Mouse (Mus musculus): ENCODE measurements around the gene Cenpn. TPM values are rescaled to one million over a fixed set of nuclear protein-coding genes. Genes with fewer than 3 reads are reported as not detected.

Cenpn gene
- 32.8 and 34.0 TPM in 2 replicates for polyA plus RNA-seq (2014; fragmentation: Nextera tagmentation; extraction: Ambion mirVana)

DNA sequence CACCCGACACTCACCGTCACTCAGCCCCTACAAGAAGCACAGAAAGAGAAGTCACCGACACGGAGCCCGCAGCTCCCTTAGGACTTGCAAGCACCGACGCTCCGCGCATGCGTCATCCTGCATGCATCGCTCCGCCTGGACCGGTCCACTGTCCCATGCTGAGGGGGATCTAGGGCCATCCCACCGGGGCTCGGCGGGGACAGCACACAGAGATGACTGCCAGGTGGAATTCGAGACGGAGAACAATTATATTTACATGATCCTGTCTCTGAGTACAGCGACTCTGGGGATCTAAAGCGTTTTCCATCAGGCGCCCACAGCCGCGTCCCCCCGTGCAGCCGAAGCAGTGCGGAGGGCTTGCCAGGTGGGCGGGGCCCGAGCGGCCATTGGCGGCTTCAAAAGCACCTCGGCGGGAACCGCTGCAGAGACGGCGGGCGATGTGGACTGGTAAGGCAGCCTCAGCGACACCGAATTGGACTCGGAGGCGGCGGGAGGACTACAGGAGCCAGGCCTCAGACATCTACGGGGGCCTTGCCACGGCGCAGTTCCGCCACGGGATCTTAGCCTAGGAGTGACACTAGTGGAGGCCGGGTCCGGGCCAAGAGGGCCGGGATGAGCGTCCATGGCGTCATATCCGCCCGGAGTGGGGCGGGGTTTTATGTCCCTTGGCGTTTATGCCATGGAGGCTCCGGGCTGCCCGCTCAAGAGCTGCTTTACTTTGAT, at the start of gene Cenpn, which contains the start of gene Cmc2:
Cenpn (plus strand) TSS at position 394 of the 723 bp plus-strand sequence.
Cmc2 (minus strand) TSS at position 119 of the 723 bp plus-strand sequence.
- H3K4me3 ChIP-seq (ENCODE audit: low read depth, low read length), result peak within 1 kb of the TSS; percentile 77
- peak within 1 kb of the TSS; percentile 76 for H3K9ac ChIP-seq (ENCODE audit: low read depth, low read length)
- no peaks in the 10 kb centered on the region for H3K27me3 ChIP-seq (ENCODE audit: control insufficient read depth, insufficient read depth, low read length)
- peak within 1 kb of the TSS; percentile 84 for H3K27ac ChIP-seq (ENCODE audit: low read depth, low read length)
- WGBS (ENCODE audit: insufficient replicate concordance), result under 1% methylated on average over 57 of the region's 57 CpGs
- no peaks in the 10 kb centered on the region; the same call in 1 of the 2 replicates for H3K4me1 ChIP-seq (ENCODE audit: control insufficient read depth, insufficient read depth, low read length)
- H3K4me2 ChIP-seq, result peak within 1 kb of the TSS; percentile 65
- no peaks in the 10 kb centered on the region; the same call in 1 of the 2 replicates for H3K36me3 ChIP-seq (ENCODE audit: control insufficient read depth, insufficient read depth, low read length)
- no peaks in the 10 kb centered on the region for H3K9me3 ChIP-seq (replicated peaks; ENCODE audit: control insufficient read depth, low read length)
- ATAC-seq (replicated peaks; ENCODE audit: insufficient number of reproducible peaks, low FRiP score, low TSS enrichment), result peak; percentile 95

DNA sequence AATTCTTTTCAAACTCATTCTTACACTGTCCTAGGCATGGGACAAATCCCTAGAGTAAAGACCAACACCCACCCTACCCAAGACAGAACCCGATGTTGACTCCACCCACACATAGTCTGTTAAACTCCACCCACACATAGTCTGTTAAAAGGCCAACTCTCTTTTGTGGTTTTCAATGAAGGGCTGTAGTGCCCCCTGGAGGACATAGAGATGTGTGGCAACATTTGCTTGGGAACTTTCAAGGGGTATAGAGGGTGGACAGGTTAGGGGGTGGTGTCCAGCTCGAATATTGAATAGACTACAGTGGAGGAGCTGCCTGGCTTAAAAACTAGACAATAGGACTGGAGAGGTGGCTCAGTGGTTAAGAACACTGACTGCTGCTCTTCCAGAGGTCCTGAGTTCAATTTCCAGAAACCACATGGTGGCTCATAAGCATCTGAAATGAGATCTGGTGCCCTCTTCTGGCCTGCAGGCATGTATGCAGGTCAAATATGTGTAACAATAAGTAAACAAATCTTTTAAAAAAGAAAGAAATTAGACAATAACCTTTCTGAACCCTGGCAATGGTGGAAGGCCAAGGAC, 48.7 kb upstream of the Cenpn start:
- no peaks in the 10 kb centered on the region for H3K9me3 ChIP-seq (replicated peaks; ENCODE audit: control insufficient read depth, low read length)
- H3K36me3 ChIP-seq (ENCODE audit: control insufficient read depth, insufficient read depth, low read length), result no peaks in the 10 kb centered on the region
- no peak overlapping the region for H3K9ac ChIP-seq (ENCODE audit: low read depth, low read length)
- no peak overlapping the region for H3K4me2 ChIP-seq
- 64% methylated on average over 2 of the region's 2 CpGs for WGBS (ENCODE audit: insufficient replicate concordance)
- H3K4me3 ChIP-seq (ENCODE audit: low read depth, low read length), result no peak overlapping the region
- no peak; the same call in 1 of the 2 replicates for ATAC-seq (replicated peaks; ENCODE audit: insufficient number of reproducible peaks, low FRiP score, low TSS enrichment)
- H3K27ac ChIP-seq (ENCODE audit: low read depth, low read length), result no peak overlapping the region
- no peaks in the 10 kb centered on the region for H3K4me1 ChIP-seq (ENCODE audit: control insufficient read depth, insufficient read depth, low read length)
- no peaks in the 10 kb centered on the region for H3K27me3 ChIP-seq (ENCODE audit: control insufficient read depth, insufficient read depth, low read length)

GRCm38 (mm10) chr8:116873586-116873985, 47.9 kb upstream of the Cenpn start:
- 78% methylated on average over 11 of the region's 11 CpGs for WGBS (ENCODE audit: insufficient replicate concordance)
- Histone ChIP-seq H3K9ac (ENCODE audit: low read depth, low read length) (no peak overlapping the region), H3K4me2 (no peak overlapping the region), H3K9me3 (replicated peaks; ENCODE audit: control insufficient read depth, low read length) (no peaks in the 10 kb centered on the region), H3K36me3 (ENCODE audit: control insufficient read depth, insufficient read depth, low read length) (no peaks in the 10 kb centered on the region), H3K27me3 (ENCODE audit: control insufficient read depth, insufficient read depth, low read length) (no peaks in the 10 kb centered on the region), H3K4me1 (ENCODE audit: control insufficient read depth, insufficient read depth, low read length) (no peaks in the 10 kb centered on the region), H3K27ac (ENCODE audit: low read depth, low read length) (no peak overlapping the region), H3K4me3 (ENCODE audit: low read depth, low read length) (no peak overlapping the region)
- ATAC-seq (replicated peaks; ENCODE audit: insufficient number of reproducible peaks, low FRiP score, low TSS enrichment), result no peak

GRCm38 (mm10) chr8:116873986-116874385, 47.5 kb upstream of the Cenpn start:
- Histone ChIP-seq H3K9ac (ENCODE audit: low read depth, low read length) (no peak overlapping the region), H3K27ac (ENCODE audit: low read depth, low read length) (no peak overlapping the region), H3K4me2 (no peak overlapping the region), H3K27me3 (ENCODE audit: control insufficient read depth, insufficient read depth, low read length) (no peaks in the 10 kb centered on the region), H3K36me3 (ENCODE audit: control insufficient read depth, insufficient read depth, low read length) (no peaks in the 10 kb centered on the region), H3K9me3 (replicated peaks; ENCODE audit: control insufficient read depth, low read length) (no peaks in the 10 kb centered on the region), H3K4me3 (ENCODE audit: low read depth, low read length) (no peak overlapping the region), H3K4me1 (ENCODE audit: control insufficient read depth, insufficient read depth, low read length) (no peaks in the 10 kb centered on the region)
- 77% methylated on average over 8 of the region's 8 CpGs for WGBS (ENCODE audit: insufficient replicate concordance)
- ATAC-seq (replicated peaks; ENCODE audit: insufficient number of reproducible peaks, low FRiP score, low TSS enrichment), result no peak

DNA sequence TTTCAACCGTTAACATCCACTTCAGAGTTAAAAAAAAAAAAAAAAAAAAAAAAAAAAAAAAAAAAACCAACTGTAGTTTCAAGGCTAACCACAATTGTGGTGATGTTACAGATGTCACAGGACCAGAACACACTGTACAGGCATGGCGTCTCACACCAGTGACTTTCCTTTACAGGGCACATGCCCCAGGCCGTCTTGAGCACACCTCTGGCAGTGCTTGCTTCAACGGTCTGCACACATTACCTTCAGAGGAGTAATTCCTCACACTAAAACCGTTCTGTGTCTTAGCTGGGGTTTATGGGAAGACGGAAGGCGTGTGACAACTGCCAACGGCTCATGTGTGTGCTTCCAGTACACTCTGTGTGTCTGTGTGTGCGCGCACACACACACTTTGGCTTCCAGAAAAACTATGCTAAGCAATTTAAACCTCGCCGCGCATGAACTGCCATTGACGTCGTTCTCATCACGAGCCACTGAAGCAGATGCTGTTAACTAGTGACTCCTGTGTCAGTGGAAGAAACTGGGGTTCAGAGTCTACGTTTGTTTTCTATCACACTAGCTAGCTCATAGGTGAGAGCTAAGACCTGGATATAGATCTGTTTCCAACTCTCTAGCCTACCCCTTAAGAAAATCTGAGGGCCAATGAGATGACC, 45.6 kb upstream of the Cenpn start:
- 85% methylated on average over 17 of the region's 17 CpGs for WGBS (ENCODE audit: insufficient replicate concordance)
- Histone ChIP-seq H3K4me3 (ENCODE audit: low read depth, low read length) (no peak overlapping the region), H3K9me3 (replicated peaks; ENCODE audit: control insufficient read depth, low read length) (no peaks in the 10 kb centered on the region), H3K27me3 (ENCODE audit: control insufficient read depth, insufficient read depth, low read length) (no peaks in the 10 kb centered on the region), H3K4me2 (no peak overlapping the region), H3K27ac (ENCODE audit: low read depth, low read length) (no peak overlapping the region), H3K9ac (ENCODE audit: low read depth, low read length) (no peak overlapping the region), H3K4me1 (ENCODE audit: control insufficient read depth, insufficient read depth, low read length) (no peaks in the 10 kb centered on the region), H3K36me3 (ENCODE audit: control insufficient read depth, insufficient read depth, low read length) (no peaks in the 10 kb centered on the region)
- no peak for ATAC-seq (replicated peaks; ENCODE audit: insufficient number of reproducible peaks, low FRiP score, low TSS enrichment)

GRCm38 (mm10) chr8:116881396-116881795, 40.1 kb upstream of the Cenpn start:
- Histone ChIP-seq H3K27ac (ENCODE audit: low read depth, low read length) (no peak overlapping the region), H3K27me3 (ENCODE audit: control insufficient read depth, insufficient read depth, low read length) (no peaks in the 10 kb centered on the region), H3K36me3 (ENCODE audit: control insufficient read depth, insufficient read depth, low read length) (no peaks in the 10 kb centered on the region), H3K4me1 (ENCODE audit: control insufficient read depth, insufficient read depth, low read length) (no peaks in the 10 kb centered on the region), H3K4me2 (no peak overlapping the region), H3K9ac (ENCODE audit: low read depth, low read length) (no peak overlapping the region), H3K4me3 (ENCODE audit: low read depth, low read length) (no peak overlapping the region), H3K9me3 (replicated peaks; ENCODE audit: control insufficient read depth, low read length) (no peaks in the 10 kb centered on the region)
- 85% methylated on average over 8 of the region's 8 CpGs for WGBS (ENCODE audit: insufficient replicate concordance)
- no peak for ATAC-seq (replicated peaks; ENCODE audit: insufficient number of reproducible peaks, low FRiP score, low TSS enrichment)

DNA sequence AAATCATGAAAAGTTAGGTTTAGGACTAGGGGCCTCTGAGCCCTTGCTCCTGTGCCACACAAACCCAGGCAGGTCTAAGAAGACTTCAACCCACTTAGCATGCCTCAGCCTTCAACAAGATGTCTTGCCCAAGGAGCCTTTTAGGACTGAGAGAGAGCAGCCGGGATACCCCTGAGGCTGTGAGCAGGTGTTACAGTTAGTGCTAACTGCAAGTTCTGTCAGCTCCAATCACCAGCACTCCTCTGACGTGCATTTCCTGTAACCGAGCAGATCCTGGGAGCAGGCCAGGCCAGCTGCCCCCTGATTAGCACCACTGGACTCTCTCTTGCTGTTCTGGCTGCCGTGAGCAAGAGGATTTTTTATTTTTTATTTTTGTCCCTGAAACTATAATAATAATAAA, 33.7 kb upstream of the Cenpn start:
- no peak overlapping the region for H3K9ac ChIP-seq (ENCODE audit: low read depth, low read length)
- no peaks in the 10 kb centered on the region for H3K9me3 ChIP-seq (replicated peaks; ENCODE audit: control insufficient read depth, low read length)
- H3K4me2 ChIP-seq, result no peak overlapping the region
- H3K27ac ChIP-seq (ENCODE audit: low read depth, low read length), result no peak overlapping the region
- H3K36me3 ChIP-seq (ENCODE audit: control insufficient read depth, insufficient read depth, low read length), result peaks cover 4% of the 10 kb centered on the region; the same call in 1 of the 2 replicates
- no peaks in the 10 kb centered on the region for H3K27me3 ChIP-seq (ENCODE audit: control insufficient read depth, insufficient read depth, low read length)
- no peak for ATAC-seq (replicated peaks; ENCODE audit: insufficient number of reproducible peaks, low FRiP score, low TSS enrichment)
- H3K4me1 ChIP-seq (ENCODE audit: control insufficient read depth, insufficient read depth, low read length), result no peaks in the 10 kb centered on the region
- H3K4me3 ChIP-seq (ENCODE audit: low read depth, low read length), result no peak overlapping the region
- 58% methylated on average over 4 of the region's 4 CpGs for WGBS (ENCODE audit: insufficient replicate concordance)

GRCm38 (mm10) chr8:116891446-116891845, 30.1 kb upstream of the Cenpn start:
- H3K4me1 ChIP-seq (ENCODE audit: control insufficient read depth, insufficient read depth, low read length), result no peaks in the 10 kb centered on the region
- H3K9me3 ChIP-seq (replicated peaks; ENCODE audit: control insufficient read depth, low read length), result peaks cover 3% of the 10 kb centered on the region
- no peak overlapping the region for H3K9ac ChIP-seq (ENCODE audit: low read depth, low read length)
- 88% methylated on average over 5 of the region's 5 CpGs for WGBS (ENCODE audit: insufficient replicate concordance)
- peaks cover 8% of the 10 kb centered on the region for H3K36me3 ChIP-seq (ENCODE audit: control insufficient read depth, insufficient read depth, low read length)
- H3K27ac ChIP-seq (ENCODE audit: low read depth, low read length), result no peak overlapping the region
- no peak overlapping the region for H3K4me2 ChIP-seq
- H3K27me3 ChIP-seq (ENCODE audit: control insufficient read depth, insufficient read depth, low read length), result no peaks in the 10 kb centered on the region
- no peak for ATAC-seq (replicated peaks; ENCODE audit: insufficient number of reproducible peaks, low FRiP score, low TSS enrichment)
- no peak overlapping the region for H3K4me3 ChIP-seq (ENCODE audit: low read depth, low read length)

All from heart, embryonic 11.5 days (tissue).